Mouse (Mus musculus) heart, postnatal 0 days (tissue): ENCODE results near the gene Topbp1.

ENCODE experiments used
- CTCF ChIP-seq: IDR thresholded peaks from 2 replicates; pipeline ENCODE4 v1.5.1; 2016; ENCODE audit warnings: antibody characterized with exemption, control low read depth, low read depth
- EP300 ChIP-seq: IDR thresholded peaks from 2 replicates; pipeline ENCODE4 v1.6.1; 2016; ENCODE audit warnings: antibody characterized with exemption, low read depth

DNA sequence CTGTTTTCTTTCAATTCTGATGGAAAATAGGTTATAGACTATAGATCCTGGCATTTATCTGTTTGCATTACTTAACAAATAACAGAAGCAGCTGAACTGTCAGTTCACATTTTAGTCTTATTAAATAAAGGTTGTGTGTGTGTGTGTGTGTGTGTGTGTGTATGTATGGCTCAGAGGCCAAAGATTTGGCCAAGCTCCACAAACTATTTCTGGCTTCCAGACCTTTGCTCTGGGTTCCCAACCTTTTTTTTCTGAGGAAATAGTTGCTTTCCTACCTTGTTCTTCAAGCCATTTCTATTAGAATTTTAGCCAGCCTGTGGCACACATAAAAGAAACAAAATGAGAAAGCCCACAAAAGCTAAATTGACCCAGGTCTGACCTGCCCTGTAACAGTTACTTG, 43.8 kb downstream of the Topbp1 start:
- TF ChIP-seq CTCF: no peak
- TF ChIP-seq EP300: no peak
